Mouse (Mus musculus) midbrain, embryonic 12.5 days (tissue): Measurements from ENCODE around the gene Cog4. TPM values are rescaled to one million over a fixed set of nuclear protein-coding genes. Genes with fewer than 3 reads are reported as not detected.

ENCODE experiments used
- ATAC-seq: fragments of 200-750 bp; cut with Nextera tagmentation; 2 replicates; pipeline ENCODE4 v1.8.0; 2017; ENCODE audit warnings: low read depth, moderate TSS enrichment, moderate library complexity; ENCODE audit not compliant: low FRiP score
- H3K27ac ChIP-seq: fragments of 300-500 bp; sonication (generic); replicated peaks from 2 replicates; pipeline ENCODE4 v1.5.1; 2016; ENCODE audit warnings: mild to moderate bottlenecking
- H3K27me3 ChIP-seq: fragments of 300-500 bp; sonication (generic); 2 replicates; pipeline ENCODE4 v1.6.1; 2016; ENCODE audit warnings: mild to moderate bottlenecking
- H3K36me3 ChIP-seq: fragments of 300-500 bp; sonication (generic); 2 replicates; pipeline ENCODE4 v1.6.1; 2016
- H3K4me1 ChIP-seq: fragments of 300-500 bp; sonication (generic); 2 replicates; pipeline ENCODE4 v1.6.1; 2016
- H3K4me2 ChIP-seq: fragments of 300-500 bp; sonication (generic); replicated peaks from 2 replicates; pipeline ENCODE4 v1.6.1; 2016; ENCODE audit warnings: mild to moderate bottlenecking, moderate library complexity
- H3K4me3 ChIP-seq: fragments of 300-500 bp; sonication (generic); 2 replicates; pipeline ENCODE4 v1.5.1; 2016; ENCODE audit warnings: mild to moderate bottlenecking
- H3K9ac ChIP-seq: fragments of 300-500 bp; sonication (generic); replicated peaks from 2 replicates; pipeline ENCODE4 v1.6.1; 2016; ENCODE audit warnings: mild to moderate bottlenecking, moderate library complexity
- H3K9me3 ChIP-seq: fragments of 300-500 bp; sonication (generic); 2 replicates; pipeline ENCODE4 v1.6.1; 2016; ENCODE audit warnings: mild to moderate bottlenecking
- WGBS: fragments of 180-500 bp; shearing (Covaris S2); methylation state at CpG from one replicate; pipeline ENCODE4 v1.1.7; 2016; 5-methylcytosine and 5-hydroxymethylcytosine counted together
- polyA plus RNA-seq: library from polyadenylated mRNA; unstranded; fragments of >200 nt; fragmentation: Nextera tagmentation; extraction: Ambion mirVana; gene quantifications from 2 replicates; pipeline ENCODE4 v1.2.1, GENCODE M21; 2016

Gene Cog4
- 69.3 and 74.3 TPM in 2 replicates for polyA plus RNA-seq

DNA sequence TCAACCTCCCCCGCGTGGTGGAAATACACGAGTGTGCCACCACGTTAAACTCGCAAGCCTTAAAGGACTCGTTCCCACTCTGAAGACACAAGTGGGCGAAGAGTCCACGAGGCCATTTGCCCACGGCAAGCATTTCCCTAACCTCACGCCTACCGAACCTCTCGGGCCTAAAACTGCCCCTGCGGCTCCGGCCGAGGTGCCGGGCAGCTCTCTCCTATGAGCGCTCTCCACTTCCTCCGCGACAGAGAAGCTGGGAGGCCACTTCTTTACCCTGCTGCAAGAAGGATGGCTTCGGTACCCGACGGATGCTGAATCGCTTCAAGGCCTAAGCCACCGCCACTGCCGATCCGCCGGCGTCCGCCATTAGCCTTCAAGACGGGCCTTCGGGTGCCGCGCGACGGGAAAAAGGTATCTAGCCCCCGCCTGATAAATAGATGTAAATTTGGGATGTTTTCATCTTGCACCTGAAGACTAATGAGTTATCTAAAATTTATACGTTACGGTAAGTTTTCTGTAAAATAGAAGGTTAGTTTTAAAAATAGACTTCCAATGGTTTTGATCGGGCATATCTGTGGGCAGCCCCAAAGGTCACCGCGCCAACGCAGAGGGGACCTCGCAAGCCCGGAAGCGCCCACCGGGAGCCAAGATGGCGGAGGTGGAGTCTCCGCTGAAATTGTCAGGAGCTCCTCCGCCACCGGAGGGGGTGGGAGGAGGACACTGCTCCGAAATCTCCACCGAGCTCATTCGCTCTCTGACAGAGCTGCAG lies at the start of gene Cog4, which contains the start of gene Sf3b3:
Gene Cog4 (plus strand): TSS at position 196 of the 766 bp plus-strand sequence.
Gene Sf3b3 (minus strand): TSS at position 383 of the 766 bp plus-strand sequence.
- H3K4me1 ChIP-seq = peaks cover 19% of the 10 kb centered on the region
- peak within 1 kb of the TSS; percentile 79 for H3K4me2 ChIP-seq
- peak; percentile 89 for ATAC-seq
- H3K27ac ChIP-seq = peak within 1 kb of the TSS; percentile 88
- no peaks in the 10 kb centered on the region for H3K27me3 ChIP-seq
- under 1% methylated on average over 53 of the region's 53 CpGs for WGBS
- H3K4me3 ChIP-seq = peak within 1 kb of the TSS; percentile 62
- no peaks in the 10 kb centered on the region for H3K9me3 ChIP-seq
- H3K9ac ChIP-seq = peak within 1 kb of the TSS; percentile 79
- peaks cover 46% of the 10 kb centered on the region for H3K36me3 ChIP-seq

DNA sequence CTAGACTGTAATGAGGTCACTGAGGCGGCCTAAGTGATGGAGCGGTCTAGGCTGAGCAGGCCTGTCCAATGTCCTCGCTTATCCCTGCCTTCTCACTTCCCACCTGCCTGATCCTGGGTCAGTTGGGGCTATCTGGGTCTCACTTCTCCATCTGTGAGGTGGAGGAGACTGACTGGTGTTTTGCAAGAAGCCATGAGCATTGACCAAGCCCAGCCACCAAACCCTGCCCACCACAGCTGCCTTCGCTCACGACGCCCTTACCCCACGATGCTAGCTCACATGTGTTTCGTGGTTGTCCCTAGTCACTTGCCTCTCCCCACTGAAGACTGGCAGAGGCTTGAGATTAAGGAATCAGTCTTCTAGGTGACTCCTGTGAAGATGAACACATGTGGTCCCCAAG lies 49.3 kb upstream of the Cog4 start:
- Histone ChIP-seq H3K36me3 (no peaks in the 10 kb centered on the region), H3K4me2 (no peak overlapping the region), H3K4me1 (no peaks in the 10 kb centered on the region), H3K4me3 (no peak overlapping the region), H3K27ac (no peak overlapping the region), H3K9me3 (no peaks in the 10 kb centered on the region), H3K27me3 (no peaks in the 10 kb centered on the region), H3K9ac (no peak overlapping the region)
- WGBS = 98% methylated on average over 8 of the region's 8 CpGs
- ATAC-seq = no peak

DNA sequence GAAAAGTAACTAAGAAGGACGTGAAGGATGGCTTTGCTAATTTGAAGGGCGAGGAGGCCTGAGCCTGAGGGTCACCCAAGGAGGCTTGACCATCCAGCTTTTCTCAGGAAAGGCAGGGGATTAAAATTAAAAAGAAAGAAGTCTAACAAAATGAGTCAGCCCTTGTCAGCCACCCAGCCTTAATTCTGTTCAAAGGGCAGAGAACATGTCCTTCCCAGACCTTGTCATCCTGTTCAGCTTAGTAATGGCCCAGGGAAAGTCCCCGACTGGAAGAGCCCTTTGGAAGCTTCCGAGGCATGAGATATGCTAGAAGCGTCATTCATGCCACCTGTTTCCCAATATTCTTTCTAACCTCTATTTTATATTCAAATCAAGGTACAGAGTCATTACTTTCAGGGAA lies 43.4 kb upstream of the Cog4 start:
- H3K4me3 ChIP-seq = no peak overlapping the region
- no peak overlapping the region for H3K9ac ChIP-seq
- no peaks in the 10 kb centered on the region for H3K9me3 ChIP-seq
- ATAC-seq = no peak
- H3K4me2 ChIP-seq = no peak overlapping the region
- H3K4me1 ChIP-seq = no peaks in the 10 kb centered on the region
- 74% methylated on average over 5 of the region's 5 CpGs for WGBS
- H3K36me3 ChIP-seq = no peaks in the 10 kb centered on the region
- no peak overlapping the region for H3K27ac ChIP-seq
- no peaks in the 10 kb centered on the region for H3K27me3 ChIP-seq

DNA sequence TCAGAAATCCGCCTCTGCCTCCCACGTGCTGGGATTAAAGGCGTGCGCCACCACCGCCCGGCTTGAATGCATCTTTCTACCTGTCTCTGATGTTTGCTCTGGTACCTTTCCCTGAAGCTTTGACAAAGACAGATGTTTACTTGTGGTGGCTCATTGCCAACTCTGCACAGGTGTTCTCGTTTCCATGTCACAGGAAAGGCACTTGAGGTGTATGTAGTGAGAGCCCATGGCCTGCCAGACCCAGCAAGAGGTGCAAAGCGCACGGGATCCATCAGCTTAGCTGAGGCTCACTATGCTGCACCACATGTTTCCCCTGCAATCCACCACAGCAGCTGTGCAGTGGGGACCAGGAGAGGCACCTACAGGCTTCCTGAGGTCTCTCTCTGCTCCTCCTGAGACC lies 42.5 kb upstream of the Cog4 start:
- Histone ChIP-seq H3K4me3 (no peak overlapping the region), H3K27ac (no peak overlapping the region), H3K4me1 (no peaks in the 10 kb centered on the region), H3K4me2 (no peak overlapping the region), H3K9me3 (no peaks in the 10 kb centered on the region), H3K9ac (no peak overlapping the region), H3K36me3 (peaks cover 7% of the 10 kb centered on the region), H3K27me3 (no peaks in the 10 kb centered on the region)
- no peak for ATAC-seq
- 92% methylated on average over 9 of the region's 9 CpGs for WGBS

DNA sequence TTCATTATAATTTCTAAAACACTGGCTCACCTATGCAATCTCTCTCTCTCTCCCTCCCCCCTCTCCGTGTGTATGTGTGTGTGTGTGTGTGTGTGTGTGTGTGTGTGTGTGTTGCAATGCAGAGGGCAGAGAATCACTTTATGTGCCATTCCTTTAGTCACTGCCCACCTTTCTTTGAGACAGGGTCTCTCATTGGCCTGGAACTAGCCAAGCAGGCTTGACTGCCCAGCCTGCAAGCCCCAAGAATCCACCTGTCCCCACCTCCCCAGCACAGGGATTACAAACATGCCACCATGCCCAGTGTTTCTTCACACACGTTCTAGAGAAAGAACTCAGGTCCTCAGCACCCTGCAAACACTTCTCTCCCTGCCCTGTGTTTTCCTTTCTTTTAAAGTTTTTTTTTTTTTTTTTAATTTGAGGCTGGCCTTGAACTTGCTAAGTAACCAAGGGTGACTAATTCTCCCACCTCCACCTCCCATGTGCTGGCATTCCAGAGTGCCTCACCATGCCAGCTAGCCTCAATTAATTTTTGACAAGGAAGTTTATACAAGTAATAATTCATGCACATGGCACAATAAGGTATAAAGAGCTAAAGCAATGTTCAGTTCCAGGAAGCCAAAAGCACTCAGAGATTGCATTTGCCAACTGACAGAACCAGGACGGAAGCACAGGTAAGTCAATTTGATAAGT lies 41.4 kb upstream of the Cog4 start:
- Histone ChIP-seq H3K4me1 (no peaks in the 10 kb centered on the region), H3K27ac (no peak overlapping the region), H3K27me3 (no peaks in the 10 kb centered on the region), H3K9me3 (no peaks in the 10 kb centered on the region), H3K36me3 (peaks cover 18% of the 10 kb centered on the region), H3K4me3 (no peak overlapping the region), H3K4me2 (no peak overlapping the region), H3K9ac (no peak overlapping the region)
- ATAC-seq = no peak
- 65% methylated on average over 3 of the region's 3 CpGs for WGBS

DNA sequence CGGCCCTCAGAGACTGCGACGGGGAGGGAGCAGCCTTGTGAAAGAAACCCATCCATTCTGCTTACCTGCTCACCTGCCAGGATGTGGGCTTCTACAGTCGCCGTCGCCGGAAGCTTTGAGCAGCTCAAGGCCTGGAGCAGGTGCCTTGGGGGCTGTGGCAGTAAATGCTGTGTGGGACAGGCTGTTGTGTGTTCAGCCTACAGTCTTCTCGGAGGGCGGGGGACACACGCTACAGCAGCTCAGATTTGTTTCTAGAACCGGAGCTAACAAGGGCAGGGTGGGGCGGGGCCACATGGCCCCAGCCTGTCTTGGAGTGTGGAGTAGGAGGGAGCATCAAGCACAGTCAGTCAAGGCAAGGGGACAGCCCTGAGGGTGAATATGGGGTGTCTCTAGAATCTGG lies 40.7 kb upstream of the Cog4 start, which contains the start of gene Il34:
Gene Il34 (minus strand): TSS at position 256 of the 400 bp plus-strand sequence.
- Histone ChIP-seq H3K27me3 (no peaks in the 10 kb centered on the region), H3K4me2 (no peak within 1 kb of the TSS), H3K9me3 (no peaks in the 10 kb centered on the region), H3K4me3 (no peak within 1 kb of the TSS), H3K4me1 (no peaks in the 10 kb centered on the region), H3K27ac (no peak within 1 kb of the TSS), H3K36me3 (peaks cover 25% of the 10 kb centered on the region), H3K9ac (no peak within 1 kb of the TSS)
- WGBS = 42% methylated on average over 12 of the region's 12 CpGs
- ATAC-seq = no peak

DNA sequence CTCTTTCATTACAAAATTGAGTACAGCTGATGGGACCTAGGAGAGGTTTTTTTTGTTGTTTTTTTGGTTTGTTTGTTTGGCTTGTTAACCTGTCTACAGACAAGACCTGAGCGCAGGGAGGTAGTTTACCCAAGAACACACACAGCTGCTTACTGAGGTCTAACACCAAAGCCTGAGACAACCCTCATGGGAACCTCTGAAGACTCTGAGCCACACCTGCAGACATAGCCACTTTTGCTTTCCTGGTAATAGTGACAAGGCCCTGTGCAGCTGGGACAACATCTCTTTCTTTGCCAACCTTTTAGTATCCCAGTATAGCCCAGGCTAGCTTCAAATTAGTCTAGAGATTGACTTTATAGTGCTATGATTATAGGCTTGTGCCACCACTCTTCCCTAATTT lies 40.3 kb upstream of the Cog4 start:
- H3K4me3 ChIP-seq = no peak overlapping the region
- WGBS = 89% methylated on average over 1 of the region's 1 CpGs
- H3K4me2 ChIP-seq = no peak overlapping the region
- peaks cover 30% of the 10 kb centered on the region for H3K36me3 ChIP-seq
- H3K27me3 ChIP-seq = no peaks in the 10 kb centered on the region
- H3K27ac ChIP-seq = no peak overlapping the region
- H3K9me3 ChIP-seq = no peaks in the 10 kb centered on the region
- H3K9ac ChIP-seq = no peak overlapping the region
- ATAC-seq = no peak
- no peaks in the 10 kb centered on the region for H3K4me1 ChIP-seq

DNA sequence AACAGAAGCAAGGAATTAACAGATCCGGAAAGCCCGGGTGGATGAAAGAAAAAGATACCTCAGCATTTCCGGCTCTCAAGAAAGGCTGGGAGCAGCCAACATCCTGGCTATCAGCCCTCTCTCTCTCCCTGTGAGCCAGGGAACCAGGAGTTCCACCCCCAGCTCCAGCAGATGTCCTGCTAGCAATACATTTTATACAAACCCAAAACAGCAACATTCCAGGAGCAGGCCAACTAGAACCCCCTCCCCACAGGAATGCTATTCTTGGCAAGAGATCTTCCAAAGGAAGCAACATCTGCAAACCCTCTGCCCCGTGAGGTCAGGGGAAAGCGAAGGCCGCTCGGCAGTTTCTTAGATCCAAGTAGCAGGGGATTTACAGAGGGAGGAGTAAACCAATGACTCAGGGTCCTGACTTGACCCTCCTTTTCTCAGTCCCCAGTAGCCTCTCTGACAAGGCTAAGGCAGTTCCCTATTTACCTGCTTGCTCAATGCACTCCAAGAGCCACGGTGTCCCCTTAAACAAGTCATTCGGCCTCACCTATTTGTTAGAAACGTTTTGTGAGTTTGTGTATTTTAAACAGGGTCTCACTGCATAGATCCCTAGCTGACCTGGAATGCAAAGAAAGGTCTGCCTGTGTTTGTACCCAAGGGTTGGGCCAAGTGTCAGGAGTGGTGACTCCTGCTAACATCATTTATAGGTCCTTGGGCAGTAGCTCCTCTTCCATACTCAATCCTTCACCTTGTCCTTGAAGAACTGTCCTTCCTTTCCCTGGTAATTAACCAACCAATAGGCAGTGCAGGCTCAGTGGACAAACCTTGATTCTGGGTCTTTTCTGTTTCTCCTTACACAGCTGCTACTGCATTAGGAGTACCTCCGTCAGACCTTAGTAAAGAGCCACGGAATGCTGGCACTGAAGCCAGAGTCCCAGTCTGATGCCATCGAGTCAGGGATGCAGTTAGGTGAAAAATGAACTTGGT lies 37.6 kb upstream of the Cog4 start:
- Histone ChIP-seq H3K36me3 (peaks cover 56% of the 10 kb centered on the region), H3K27ac (no peak overlapping the region), H3K4me1 (no peaks in the 10 kb centered on the region), H3K4me3 (no peak overlapping the region), H3K27me3 (no peaks in the 10 kb centered on the region), H3K9ac (no peak overlapping the region), H3K9me3 (no peaks in the 10 kb centered on the region), H3K4me2 (no peak overlapping the region)
- 64% methylated on average over 13 of the region's 13 CpGs for WGBS
- no peak for ATAC-seq

DNA sequence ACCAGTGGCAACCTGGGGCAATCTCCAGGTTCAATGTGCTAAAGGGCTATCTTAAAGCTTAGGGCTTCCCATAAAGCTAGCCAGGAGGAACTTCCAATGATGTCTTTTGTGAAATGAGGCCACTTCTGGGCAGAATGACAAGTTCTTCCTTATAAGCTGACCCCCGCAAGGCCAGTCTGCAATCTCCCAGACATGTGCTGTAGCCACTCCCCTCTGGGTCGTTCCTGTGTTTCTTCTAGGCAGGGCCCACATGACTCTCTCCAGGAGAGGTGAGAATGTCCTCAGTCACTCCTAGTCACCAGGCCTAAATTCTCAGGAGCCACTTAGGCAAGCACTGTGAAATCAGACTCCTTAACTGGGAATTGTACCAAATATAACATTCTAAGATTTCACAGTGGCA lies 36.6 kb upstream of the Cog4 start:
- H3K4me1 ChIP-seq = no peaks in the 10 kb centered on the region
- H3K4me3 ChIP-seq = no peak overlapping the region
- no peak overlapping the region for H3K4me2 ChIP-seq
- no peaks in the 10 kb centered on the region for H3K9me3 ChIP-seq
- no peaks in the 10 kb centered on the region for H3K27me3 ChIP-seq
- H3K36me3 ChIP-seq = peaks cover 67% of the 10 kb centered on the region
- H3K9ac ChIP-seq = no peak overlapping the region
- no peak for ATAC-seq
- WGBS = 58% methylated on average over 2 of the region's 2 CpGs
- H3K27ac ChIP-seq = no peak overlapping the region

DNA sequence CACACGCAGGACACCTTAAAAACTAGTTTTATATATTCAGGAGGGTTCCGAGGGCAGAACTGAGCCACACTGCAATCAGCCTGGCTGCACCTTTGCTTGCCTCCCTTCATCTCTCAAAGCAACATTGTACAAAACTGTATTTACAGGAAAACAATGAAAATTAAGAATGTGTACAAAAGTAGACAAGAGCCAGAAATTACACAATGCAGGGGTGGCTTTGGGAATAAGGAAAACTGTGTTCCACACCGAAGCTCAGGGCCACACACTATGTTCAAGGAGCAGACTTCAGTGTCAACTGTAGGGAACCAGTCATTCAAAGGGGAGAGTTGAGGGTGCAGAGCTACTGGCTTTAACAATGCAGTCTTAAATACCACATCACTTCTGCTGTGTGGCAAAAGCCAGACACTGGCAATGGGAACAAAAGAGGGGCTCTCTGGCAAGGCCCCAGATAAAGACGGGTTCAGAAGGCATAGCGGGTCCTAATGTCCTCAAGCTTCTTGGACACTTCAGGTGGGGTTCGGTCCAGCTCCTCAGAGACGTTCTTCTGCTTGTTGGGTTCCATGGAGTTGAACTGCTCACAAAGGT lies 35.8 kb upstream of the Cog4 start:
- H3K4me3 ChIP-seq = no peak overlapping the region
- H3K9me3 ChIP-seq = no peaks in the 10 kb centered on the region
- peaks cover 74% of the 10 kb centered on the region for H3K36me3 ChIP-seq
- H3K27ac ChIP-seq = no peak overlapping the region
- H3K4me1 ChIP-seq = no peaks in the 10 kb centered on the region
- no peaks in the 10 kb centered on the region for H3K27me3 ChIP-seq
- ATAC-seq = no peak
- H3K4me2 ChIP-seq = no peak overlapping the region
- 91% methylated on average over 7 of the region's 7 CpGs for WGBS
- H3K9ac ChIP-seq = no peak overlapping the region

DNA sequence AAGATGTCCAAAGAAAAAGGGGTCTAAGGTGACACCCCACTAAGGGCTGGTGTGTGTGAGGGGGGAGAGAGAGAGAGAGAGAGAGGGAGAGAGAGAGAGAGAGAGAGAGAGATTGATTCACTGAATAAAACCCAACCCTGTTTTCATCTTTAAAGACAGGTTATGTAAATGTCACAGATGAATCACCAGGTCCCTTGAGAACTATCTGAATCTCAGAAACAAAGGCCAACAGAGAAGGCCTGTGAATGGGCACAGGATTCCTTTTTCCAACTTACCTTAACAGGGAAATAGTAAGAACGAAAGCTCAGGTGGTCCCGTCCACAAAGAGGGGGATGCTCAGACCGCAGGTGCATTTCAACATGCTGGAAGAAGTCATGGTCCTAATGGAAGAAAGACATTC lies 35.3 kb upstream of the Cog4 start:
- Histone ChIP-seq H3K4me2 (no peak overlapping the region), H3K4me3 (no peak overlapping the region), H3K9ac (no peak overlapping the region), H3K4me1 (no peaks in the 10 kb centered on the region), H3K36me3 (peaks cover 79% of the 10 kb centered on the region), H3K27ac (no peak overlapping the region), H3K27me3 (no peaks in the 10 kb centered on the region), H3K9me3 (no peaks in the 10 kb centered on the region)
- WGBS = 97% methylated on average over 3 of the region's 3 CpGs
- no peak for ATAC-seq
